Mouse (Mus musculus) liver, embryonic 14 days (tissue): ENCODE measurements around the gene Ube2ql1. TPM values are rescaled to one million over a fixed set of nuclear protein-coding genes. Genes with fewer than 3 reads are reported as not detected.

Experiments used
- polyA plus RNA-seq: library from polyadenylated mRNA; depleted of rRNA; stranded (reverse); fragments of >200 nt; gene quantifications from 2 replicates; pipeline ENCODE4 v1.2.3, GENCODE M21; 2012; rRNA removed

The Ube2ql1 gene
- polyA plus RNA-seq = 0.16 and 0.17 TPM in 2 replicates

DNA sequence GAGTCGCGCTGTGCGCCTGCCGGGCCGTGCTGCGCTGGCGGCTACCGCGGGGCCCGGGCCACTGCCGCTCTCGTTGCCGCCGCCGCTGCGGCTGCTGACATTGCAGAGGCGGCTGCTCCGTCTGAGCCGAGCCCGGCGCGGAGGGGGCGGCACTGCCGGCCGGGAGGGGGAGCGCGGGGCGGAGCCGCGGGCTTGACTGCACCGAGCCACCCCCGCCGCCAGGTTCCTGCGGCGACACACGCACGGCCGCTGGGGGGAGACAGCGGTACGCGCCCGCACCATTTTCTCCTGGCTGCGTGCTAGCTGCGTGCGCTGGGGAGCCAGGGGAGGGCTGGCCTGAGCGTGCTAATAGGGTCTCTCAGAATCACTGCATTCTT lies at the start of gene Ube2ql1:
TSS of gene Ube2ql1 (minus strand) at position 131 of the 377 bp plus-strand sequence.

Other genes starting within 250 kb of the Ube2ql1 start
- gene Nsun2, start 206.1 kb downstream of the Ube2ql1 start, polyA plus RNA-seq = 55.9 and 62.1 TPM in 2 replicates
- 5.5 and 7.2 TPM in 2 replicates for gene Tent4a, start 205.3 kb downstream of the Ube2ql1 start, polyA plus RNA-seq
- 1.5 and 1.8 TPM in 2 replicates for gene Srd5a1, start 128.4 kb downstream of the Ube2ql1 start, polyA plus RNA-seq
- gene Med10, start 62.5 kb upstream of the Ube2ql1 start, polyA plus RNA-seq = 21.8 and 23.2 TPM in 2 replicates